Mouse (Mus musculus) lung, adult 18-20 months (tissue): Measurements from ENCODE around the gene 1700003E16Rik.

Experiments used
- DNase-seq, 2 experiments: peaks; one replicate each; pipeline ENCODE4 v3.0.0; 2022; ENCODE audit warnings: mixed read lengths in 2 of 2

Gene 1700003E16Rik

GRCm38 (mm10) chr6:83156259-83156684 is at the start of gene 1700003E16Rik, which contains the start of gene Wdr54:
Gene 1700003E16Rik (plus strand): TSS chr6:83156404.
Gene Wdr54 (minus strand): TSS chr6:83156397.
- DNase-seq: peak; percentile 52 to 71

- peak; percentile 71 to 79 for DNase-seq
These were observed 48.4 kb upstream of the 1700003E16Rik start for GRCm38 (mm10) chr6:83107566-83108400.

- peak; percentile 80 to 82 for DNase-seq
These were observed 47.2 kb upstream of the 1700003E16Rik start, which contains the start of gene Mrpl53 for GRCm38 (mm10) chr6:83108762-83109668. Gene Mrpl53 (plus strand): TSS chr6:83109040.

- no peak for DNase-seq
These were observed 44.6 kb upstream of the 1700003E16Rik start for GRCm38 (mm10) chr6:83111510-83112136.

GRCm38 (mm10) chr6:83115011-83115671 is 41.1 kb upstream of the 1700003E16Rik start, which contains the start of gene Mogs:
Gene Mogs (plus strand): TSS chr6:83115496.
- DNase-seq: peak; percentile 94 to 96

- no peak for DNase-seq
These were observed 40.4 kb upstream of the 1700003E16Rik start for GRCm38 (mm10) chr6:83115682-83116372.

- DNase-seq: no peak
These were observed 39.6 kb upstream of the 1700003E16Rik start for GRCm38 (mm10) chr6:83116373-83117164.

- DNase-seq: no peak
These were observed 39.1 kb upstream of the 1700003E16Rik start for GRCm38 (mm10) chr6:83117165-83117438.

- DNase-seq: no peak
These were observed 38.6 kb upstream of the 1700003E16Rik start for GRCm38 (mm10) chr6:83117616-83118015.

- no peak for DNase-seq
These were observed 37.8 kb upstream of the 1700003E16Rik start for GRCm38 (mm10) chr6:83118369-83118768.

GRCm38 (mm10) chr6:83118825-83119733 is 37.1 kb upstream of the 1700003E16Rik start:
- no peak for DNase-seq

GRCm38 (mm10) chr6:83119734-83120051 is 36.5 kb upstream of the 1700003E16Rik start:
- no peak for DNase-seq

- DNase-seq: peak; percentile 98
These were observed 35.0 kb upstream of the 1700003E16Rik start, which contains the start of gene Wbp1 for GRCm38 (mm10) chr6:83120930-83121862. Gene Wbp1 (minus strand): TSS chr6:83121559.

- no peak for DNase-seq
These were observed 34.1 kb upstream of the 1700003E16Rik start for GRCm38 (mm10) chr6:83121863-83122710.

- DNase-seq: no peak
These were observed 33.2 kb upstream of the 1700003E16Rik start for GRCm38 (mm10) chr6:83122961-83123360.

- DNase-seq: peak; percentile 92 to 95
These were observed 31.3 kb upstream of the 1700003E16Rik start for GRCm38 (mm10) chr6:83124851-83125312.

- DNase-seq: no peak
These were observed 30.9 kb upstream of the 1700003E16Rik start, which contains the start of gene Ino80b for GRCm38 (mm10) chr6:83125331-83125730. Gene Ino80b (minus strand): TSS chr6:83125431.
